Comparison of ENCODE assay signal across 14 mouse cellular contexts in the genomic region with DNA sequence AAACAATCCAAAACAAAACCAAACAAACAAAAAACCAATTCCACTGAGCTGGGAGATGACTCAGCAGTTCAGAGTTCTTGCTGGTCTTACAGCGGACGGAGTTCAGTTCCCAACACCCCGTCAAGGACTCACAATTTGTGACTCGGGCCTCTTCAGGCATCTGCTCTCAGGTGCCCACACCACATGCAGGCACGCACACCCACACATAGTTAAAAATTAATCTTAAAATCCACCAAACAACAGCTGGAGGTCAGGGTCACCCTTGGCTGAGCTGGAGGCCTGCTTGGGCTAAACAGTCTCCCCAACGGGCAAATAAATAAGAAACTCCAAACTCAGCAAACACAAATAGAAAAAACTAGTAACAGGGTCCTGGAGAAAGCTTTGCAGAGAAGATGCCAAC. TPM values are rescaled to one million over a fixed set of nuclear protein-coding genes. Genes with fewer than 3 reads are reported as not detected.
DNase-seq lines count a peak whose midpoint lies in the region; ATAC-seq and TF ChIP-seq lines count a peak whose summit lies in the region.
"Had no signal": no experiment of that assay in that cellular context is flagged by ENCODE, and none has a peak within 500 bp of the region (broad histone marks: within the 10 kb centered on the region; RNA-seq: fewer than 3 reads in every experiment).

No protein-coding gene starts in this region.

- no peak for ATAC-seq in liver, embryonic 11.5 days (replicated peaks; ENCODE audit: low FRiP score)
- ATAC-seq in stomach, postnatal 0 days (ENCODE audit: low FRiP score, low TSS enrichment): no peak
- no peak for ATAC-seq in forebrain, embryonic 16.5 days

- intact Hi-C loops in heart, postnatal 25 days (cut with DNase I): no loop called here

- H3K9me3 ChIP-seq in liver, embryonic 11.5 days (ENCODE audit: control insufficient read depth, low read length): no peaks in the 10 kb centered on the region
- no peaks in the 10 kb centered on the region for H3K9me3 ChIP-seq in stomach, postnatal 0 days (ENCODE audit: control insufficient read depth, low read length)
- H3K9me3 ChIP-seq in forebrain, embryonic 16.5 days (ENCODE audit: control insufficient read depth, low read length): no peaks in the 10 kb centered on the region
- H3K9me3 ChIP-seq: limb, embryonic 13.5 days had no signal

- H3K4me3 ChIP-seq in liver, adult 2 months (ENCODE audit: insufficient read depth, low read depth, low read length): no peak overlapping the region
- H3K4me3 ChIP-seq in liver, embryonic 11.5 days (ENCODE audit: low read depth, low read length): no peak overlapping the region
- no peak overlapping the region for H3K4me3 ChIP-seq in stomach, postnatal 0 days (ENCODE audit: low read depth, low read length)
- no peak overlapping the region for H3K4me3 ChIP-seq in forebrain, embryonic 16.5 days (replicated peaks; ENCODE audit: low read length)
- H3K4me3 ChIP-seq: limb, embryonic 13.5 days had no signal

- H3K4me2 ChIP-seq in liver, embryonic 11.5 days: no peak overlapping the region
- no peak overlapping the region for H3K4me2 ChIP-seq in stomach, postnatal 0 days (replicated peaks; ENCODE audit: low read depth)
- no peak overlapping the region for H3K4me2 ChIP-seq in forebrain, embryonic 16.5 days (ENCODE audit: low read length)
- H3K4me2 ChIP-seq: limb, embryonic 13.5 days had no signal

- no peak for TF ChIP-seq CTCF in liver, adult 2 months (IDR thresholded peaks at IDR 0.05; ENCODE audit: low read depth, low read length)
- no peak for TF ChIP-seq CTCF in stomach, postnatal 0 days (IDR thresholded peaks at IDR 0.05; ENCODE audit: low read depth)

- H3K4me1 ChIP-seq in liver, adult 2 months (ENCODE audit: control insufficient read depth, insufficient read depth, low read length): peaks cover 20% of the 10 kb centered on the region
- peaks cover 2% of the 10 kb centered on the region; the same call in 1 of the 2 replicates for H3K4me1 ChIP-seq in liver, embryonic 11.5 days (replicated peaks; ENCODE audit: control insufficient read depth, insufficient read depth, low read length)
- no peaks in the 10 kb centered on the region for H3K4me1 ChIP-seq in stomach, postnatal 0 days (replicated peaks; ENCODE audit: control insufficient read depth, insufficient read depth)
- no peaks in the 10 kb centered on the region for H3K4me1 ChIP-seq in forebrain, embryonic 16.5 days (replicated peaks; ENCODE audit: control insufficient read depth, insufficient read depth, low read length)
- H3K4me1 ChIP-seq: limb, embryonic 13.5 days had no signal

- TF ChIP-seq EP300 in stomach, postnatal 0 days (optimal IDR thresholded peaks at IDR 0.05): no peak

- 12% methylated on average over 6 of the region's 6 CpGs for WGBS in liver, adult 2 months
- 71% methylated on average over 6 of the region's 6 CpGs for WGBS in liver, embryonic 11.5 days
- 52% methylated on average over 6 of the region's 6 CpGs for WGBS in stomach, postnatal 0 days
- 89% methylated on average over 6 of the region's 6 CpGs for WGBS in forebrain, embryonic 16.5 days

- peak; percentile 98 for DNase-seq in liver, adult 2 months (ENCODE audit: extremely low read depth, low read depth, low spot score)
- DNase-seq in liver: no peak
- DNase-seq in kidney, adult 9 months: peak; percentile 96
- no peak for DNase-seq in liver, embryonic 11.5 days (ENCODE audit: low spot score)
- peak; percentile 49 for DNase-seq in stomach, postnatal 0 days (ENCODE audit: low spot score)
- no peak for DNase-seq in heart, postnatal 25 days (ENCODE audit: low spot score)
- DNase-seq in lung, postnatal 4 days: no peak
- DNase-seq: layer of hippocampus, adult 9-11 months; thymus, postnatal 25 days had no signal

- H3K79me2 ChIP-seq in liver, adult 2 months (ENCODE audit: control insufficient read depth, insufficient read depth, low read length): 0 out of 2 replicates have a peak, but pooled peaks cover 3% of the 10 kb centered on the region

- peaks cover 17% of the 10 kb centered on the region; the same call in 1 of the 2 replicates for H3K36me3 ChIP-seq in liver, adult 2 months (ENCODE audit: control insufficient read depth, insufficient read depth, low read length)
- peaks cover 8% of the 10 kb centered on the region for H3K36me3 ChIP-seq in liver, embryonic 11.5 days (ENCODE audit: control insufficient read depth, insufficient read depth, low read length)
- H3K36me3 ChIP-seq in stomach, postnatal 0 days (ENCODE audit: control insufficient read depth, insufficient read depth, low read length): peaks cover 10% of the 10 kb centered on the region
- peaks cover 18% of the 10 kb centered on the region; the same call in 1 of the 2 replicates for H3K36me3 ChIP-seq in forebrain, embryonic 16.5 days (ENCODE audit: control insufficient read depth, insufficient read depth)

- TF ChIP-seq POLR2A in liver, adult 2 months (IDR thresholded peaks at IDR 0.05; ENCODE audit: extremely low read depth, insufficient read depth, low read length): no peak

- H3K9ac ChIP-seq in liver, adult 2 months (ENCODE audit: low read depth, low read length): peak overlapping the region; percentile 36; the same call in 1 of the 2 replicates
- H3K9ac ChIP-seq in liver, embryonic 11.5 days (ENCODE audit: low read depth, low read length): no peak overlapping the region
- no peak overlapping the region for H3K9ac ChIP-seq in stomach, postnatal 0 days (ENCODE audit: low read length)
- H3K9ac ChIP-seq in forebrain, embryonic 16.5 days (replicated peaks; ENCODE audit: low read depth, low read length): no peak overlapping the region
- H3K9ac ChIP-seq: limb, embryonic 13.5 days had no signal

- H3K27ac ChIP-seq in liver, adult 2 months (replicated peaks; ENCODE audit: insufficient read depth, low read depth, low read length): peak overlapping the region; percentile 98
- H3K27ac ChIP-seq in liver, embryonic 11.5 days (ENCODE audit: low read depth, low read length): peak overlapping the region; percentile 57; the same call in 1 of the 2 replicates
- H3K27ac ChIP-seq in stomach, postnatal 0 days (replicated peaks): peak overlapping the region; percentile 75
- H3K27ac ChIP-seq in forebrain, embryonic 16.5 days (ENCODE audit: low read length): no peak overlapping the region
- H3K27ac ChIP-seq: limb, embryonic 13.5 days; macrophage had no signal

- H3K27me3 ChIP-seq in liver, adult 2 months (ENCODE audit: control insufficient read depth, insufficient read depth, low read length): no peaks in the 10 kb centered on the region
- no peaks in the 10 kb centered on the region for H3K27me3 ChIP-seq in liver, embryonic 11.5 days (replicated peaks; ENCODE audit: control insufficient read depth, insufficient read depth, low read length)
- H3K27me3 ChIP-seq in stomach, postnatal 0 days (ENCODE audit: control insufficient read depth, insufficient read depth, low read length): no peaks in the 10 kb centered on the region
- H3K27me3 ChIP-seq in forebrain, embryonic 16.5 days (replicated peaks; ENCODE audit: control insufficient read depth, insufficient read depth, low read length): no peaks in the 10 kb centered on the region
- H3K27me3 ChIP-seq: limb, embryonic 13.5 days had no signal

RNA-seq across cellular contexts. Expression of a gene that starts 17.5 kb away (rescaled TPM):
- total RNA-seq in liver, adult 2 months (2014; rRNA removed): 50.9 and 134 TPM in 2 replicates
- 1.9 and 5.3 TPM in 2 replicates for polyA plus RNA-seq in liver, adult 2 months (2012; rRNA removed)
- polyA plus RNA-seq in liver, embryonic 11.5 days (2014; fragmentation: Nextera tagmentation; extraction: Ambion mirVana): not detected in 2 replicates
- polyA plus RNA-seq in stomach, postnatal 0 days (2015; fragmentation: Nextera tagmentation; extraction: Ambion mirVana): 20.2 and 24.1 TPM in 2 replicates
- not detected in 2 replicates for polyA plus RNA-seq in forebrain, embryonic 16.5 days (2015; fragmentation: Nextera tagmentation; extraction: Ambion mirVana)
- total RNA-seq in heart, postnatal 25 days (2021): not detected
- total RNA-seq: adrenal gland, adult 18-20 months had no signal
- polyA plus RNA-seq: hindbrain, embryonic 11.5 days; macrophage had no signal

RNA-seq across cellular contexts. Expression of a gene that starts 35.3 kb away (rescaled TPM):
- 11.3 and 18.0 TPM in 2 replicates for total RNA-seq in liver, adult 2 months (2014; rRNA removed)
- 41.2 and 53.2 TPM in 2 replicates for polyA plus RNA-seq in liver, adult 2 months (2012; rRNA removed)
- polyA plus RNA-seq in liver, embryonic 11.5 days (2014; fragmentation: Nextera tagmentation; extraction: Ambion mirVana): 26.1 and 27.8 TPM in 2 replicates
- polyA plus RNA-seq in stomach, postnatal 0 days (2015; fragmentation: Nextera tagmentation; extraction: Ambion mirVana): 22.6 and 27.4 TPM in 2 replicates
- 45.9 and 52.5 TPM in 2 replicates for polyA plus RNA-seq in forebrain, embryonic 16.5 days (2015; fragmentation: Nextera tagmentation; extraction: Ambion mirVana)
- total RNA-seq in heart, postnatal 25 days (2021): 10 to 100 TPM; 18.7 to 20.7 TPM

Comparison
In these comparisons a context has a peak if more than half of its experiments do, and no peak if none do; other contexts are left out.
1. DNase-seq: peak in liver, adult 2 months (single experiment), kidney, adult 9 months (single experiment) and stomach, postnatal 0 days (single experiment); none in liver (single experiment), liver, embryonic 11.5 days (single experiment), heart, postnatal 25 days (single experiment) and lung, postnatal 4 days (0 of 2).